Mouse (Mus musculus): ENCODE data around the gene Olfr1051.
"Not testable (repeated sequence)": the region's sequence is repeated elsewhere in the genome, so short reads cannot be mapped to it uniquely, and the experiment has no call there.

The Olfr1051 gene

GRCm38 (mm10) chr2:86278988-86279387 lies at the start of gene Olfr1051:
TSS of gene Olfr1051 (minus strand) at chr2:86279088.
- not testable (repeated sequence) for DNase-seq

GRCm38 (mm10) chr2:86315184-86315583 lies 36.3 kb upstream of the Olfr1051 start, which contains the start of gene Olfr1053:
TSS of gene Olfr1053 (minus strand) at chr2:86315284.
- no peak for DNase-seq

- DNase-seq: no peak
Observed at GRCm38 (mm10) chr2:86292155-86292554, 13.3 kb upstream of the Olfr1051 start, which contains the start of gene Olfr1052. TSS of gene Olfr1052 (plus strand) at chr2:86292455.

- not testable (repeated sequence) for DNase-seq
Observed at GRCm38 (mm10) chr2:86258228-86258627, 20.7 kb downstream of the Olfr1051 start, which contains the start of gene Olfr1049. TSS of gene Olfr1049 (minus strand) at chr2:86258328.

GRCm38 (mm10) chr2:86240189-86240588 lies 38.7 kb downstream of the Olfr1051 start, which contains the start of gene Olfr1048:
TSS of gene Olfr1048 (minus strand) at chr2:86240289.
- no peak for DNase-seq

- no peak for DNase-seq
Observed at GRCm38 (mm10) chr2:86231301-86231700, 47.6 kb downstream of the Olfr1051 start, which contains the start of gene Olfr1047. TSS of gene Olfr1047 (minus strand) at chr2:86231401.

Data from kidney, adult 9 months (tissue).